Mouse (Mus musculus): ENCODE data around the gene Efcab12.

The Efcab12 gene

DNA sequence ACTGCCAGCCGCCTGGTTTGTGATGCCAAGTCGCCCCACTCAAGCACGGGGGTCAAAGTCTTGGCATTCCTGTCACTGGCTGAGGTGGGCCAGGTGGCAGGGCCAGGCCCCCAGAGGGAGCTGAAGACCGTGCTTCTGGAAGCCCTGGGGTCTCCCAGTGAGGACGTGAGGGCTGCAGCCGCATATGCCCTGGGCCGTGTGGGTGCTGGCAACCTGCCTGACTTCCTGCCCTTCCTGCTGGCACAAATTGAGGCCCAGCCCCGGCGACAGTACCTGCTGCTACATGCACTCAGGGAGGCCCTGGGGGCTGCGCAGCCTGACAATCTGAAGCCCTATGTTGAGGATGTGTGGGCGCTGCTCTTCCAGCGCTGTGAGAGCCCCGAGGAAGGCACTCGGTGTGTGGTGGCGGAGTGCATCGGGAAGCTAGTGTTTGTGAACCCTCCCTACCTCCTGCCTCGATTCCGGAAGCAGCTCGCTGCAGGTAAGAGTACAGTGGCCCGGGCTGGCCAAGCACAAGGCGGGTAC is 45.5 kb downstream of the Efcab12 start:
- DNase-seq (ENCODE audit: low read depth in 1 of 2, low spot score in 2 of 2) = no peak

DNA sequence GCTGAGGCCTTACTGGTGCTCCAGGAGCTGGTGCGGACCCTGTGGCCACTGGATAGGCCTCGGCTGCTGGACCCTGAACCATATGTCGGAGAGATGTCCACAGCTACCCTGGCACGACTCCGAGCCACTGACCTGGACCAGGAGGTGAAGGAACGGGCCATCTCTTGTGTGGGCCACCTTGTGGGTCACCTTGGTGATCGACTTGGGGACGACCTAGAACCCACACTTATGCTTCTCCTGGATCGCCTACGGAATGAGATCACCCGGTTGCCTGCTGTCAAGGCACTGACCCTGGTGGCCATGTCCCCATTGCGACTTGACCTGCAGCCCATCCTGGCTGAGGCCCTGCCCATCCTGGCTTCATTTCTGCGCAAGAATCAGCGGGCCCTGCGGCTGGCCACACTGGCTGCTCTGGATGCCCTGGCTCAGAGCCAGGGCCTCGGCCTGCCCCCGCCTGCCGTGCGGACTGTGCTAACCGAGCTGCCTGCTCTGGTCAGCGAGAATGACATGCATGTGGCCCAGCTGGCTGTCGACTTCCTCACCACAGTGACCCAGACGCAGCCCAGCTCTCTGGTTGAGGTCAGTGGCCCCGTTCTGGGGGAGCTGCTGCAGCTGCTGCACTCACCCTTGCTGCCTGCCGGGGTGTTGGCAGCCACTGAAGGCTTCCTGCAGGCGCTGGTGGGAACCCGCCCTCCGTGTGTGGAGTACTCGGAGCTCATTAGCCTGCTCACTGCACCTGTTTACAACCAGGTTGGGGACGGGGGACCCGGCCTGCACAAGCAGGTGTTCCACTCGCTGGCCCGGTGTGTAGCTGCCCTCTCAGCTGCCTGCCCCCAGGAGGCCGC is 46.1 kb downstream of the Efcab12 start:
- DNase-seq (ENCODE audit: low read depth in 1 of 2, low spot score in 2 of 2) = no peak

DNA sequence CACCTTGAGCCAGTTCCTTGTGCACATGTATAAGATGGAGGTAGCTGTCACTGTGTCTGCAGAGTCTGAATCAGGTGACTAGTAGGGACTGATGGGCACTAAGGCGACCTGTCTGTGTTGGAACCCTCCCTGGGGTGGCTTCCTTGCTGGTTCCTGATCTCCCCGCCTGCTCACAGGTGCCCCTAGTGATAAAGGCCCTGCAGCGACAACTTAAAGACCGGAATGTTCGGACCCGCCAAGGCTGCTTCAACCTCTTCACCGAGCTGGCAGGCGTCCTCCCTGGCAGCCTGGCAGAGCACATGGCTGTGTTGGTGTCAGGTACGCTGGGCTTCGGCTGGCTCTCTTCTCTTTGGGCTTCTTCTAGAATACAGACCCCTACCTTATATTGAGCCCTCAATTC is 47.2 kb downstream of the Efcab12 start:
- no peak for DNase-seq (ENCODE audit: low read depth in 1 of 2, low spot score in 2 of 2)

DNA sequence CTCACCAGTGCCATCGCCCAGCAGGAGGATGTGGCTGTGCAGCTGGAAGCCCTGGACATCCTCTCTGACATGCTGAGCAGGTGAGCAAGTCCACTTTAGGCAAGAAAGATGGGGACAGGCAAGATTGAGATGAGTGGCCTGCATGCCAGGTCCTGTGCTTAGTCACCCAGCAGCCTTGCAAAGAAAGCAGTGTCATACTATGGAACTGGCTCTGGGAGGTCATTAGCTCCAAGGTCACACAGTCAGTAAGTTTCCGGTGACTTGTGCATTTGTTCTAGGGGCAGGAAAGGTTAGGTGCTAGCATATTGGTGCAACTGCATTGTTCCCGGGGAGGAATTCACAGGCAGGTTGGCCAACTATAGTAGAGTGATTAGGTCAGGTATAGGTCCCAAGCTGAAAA is 55.4 kb downstream of the Efcab12 start:
- no peak for DNase-seq (ENCODE audit: low read depth in 1 of 2, low spot score in 2 of 2)

DNA sequence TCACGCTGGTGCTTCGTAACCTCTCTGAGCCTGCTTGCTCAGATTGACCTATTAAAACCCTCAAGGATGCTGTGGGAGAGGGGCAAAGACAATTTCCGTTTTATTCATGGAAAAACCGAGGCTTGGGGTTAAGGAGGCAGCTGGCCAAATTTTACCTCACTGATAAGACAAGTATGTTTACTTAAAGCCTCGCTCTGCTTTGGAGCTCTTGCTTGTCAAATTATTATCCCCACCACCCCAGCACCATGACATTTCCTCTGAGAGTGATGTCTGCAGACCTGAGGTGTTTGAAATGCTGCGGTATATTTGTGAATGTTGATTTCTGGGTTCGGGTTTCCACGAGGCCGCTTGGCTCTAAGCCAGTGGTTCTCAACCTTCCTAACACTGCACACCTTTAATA is 61.8 kb downstream of the Efcab12 start:
- DNase-seq (ENCODE audit: low read depth in 1 of 2, low spot score in 2 of 2) = no peak

DNA sequence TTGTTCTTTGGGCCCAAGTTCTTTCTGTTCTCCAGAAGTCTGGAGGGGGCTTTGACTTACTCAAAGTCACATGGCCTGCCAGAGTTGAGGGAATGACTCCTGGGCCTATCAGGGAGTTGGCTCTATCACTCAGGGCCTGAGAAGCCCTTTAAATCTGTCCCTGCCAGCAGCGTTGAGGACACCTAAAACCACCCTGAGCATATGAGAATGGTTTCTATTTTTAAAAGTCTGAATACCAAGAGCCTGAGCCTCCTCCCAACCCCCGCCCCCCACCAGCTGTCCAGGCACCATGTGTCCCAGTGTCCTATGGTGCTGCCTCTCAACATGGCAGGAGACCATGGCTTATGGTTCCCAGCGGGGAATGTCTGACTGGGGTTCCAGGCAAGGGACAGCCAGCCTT is 62.4 kb downstream of the Efcab12 start:
- DNase-seq (ENCODE audit: low read depth in 1 of 2, low spot score in 2 of 2) = no peak

DNA sequence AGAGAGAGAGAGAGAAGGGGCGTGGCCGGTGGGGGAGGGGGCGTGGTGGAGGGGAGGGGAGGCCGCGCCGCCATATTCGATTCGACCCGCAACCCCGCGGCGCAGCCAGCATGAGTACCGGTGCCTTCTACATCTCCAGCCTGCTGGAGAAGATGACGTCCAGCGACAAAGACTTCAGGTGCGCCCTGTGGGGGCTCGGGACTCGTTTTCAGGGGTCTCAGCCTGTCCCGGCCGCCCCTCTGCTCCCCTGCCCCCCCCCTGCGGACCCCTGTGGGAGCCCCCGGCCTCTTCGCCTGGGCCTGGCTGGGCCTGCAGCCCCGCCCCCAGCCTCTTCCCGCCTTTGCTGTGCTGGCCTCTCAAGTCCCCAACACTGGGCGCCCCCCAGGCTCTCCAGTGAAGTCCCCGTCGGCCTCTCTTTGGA is 63.7 kb downstream of the Efcab12 start, which contains the start of gene Cand2:
TSS of gene Cand2 (plus strand) at position 38 of the 421 bp plus-strand sequence.
- no peak for DNase-seq (ENCODE audit: low read depth in 1 of 2, low spot score in 2 of 2)

DNA sequence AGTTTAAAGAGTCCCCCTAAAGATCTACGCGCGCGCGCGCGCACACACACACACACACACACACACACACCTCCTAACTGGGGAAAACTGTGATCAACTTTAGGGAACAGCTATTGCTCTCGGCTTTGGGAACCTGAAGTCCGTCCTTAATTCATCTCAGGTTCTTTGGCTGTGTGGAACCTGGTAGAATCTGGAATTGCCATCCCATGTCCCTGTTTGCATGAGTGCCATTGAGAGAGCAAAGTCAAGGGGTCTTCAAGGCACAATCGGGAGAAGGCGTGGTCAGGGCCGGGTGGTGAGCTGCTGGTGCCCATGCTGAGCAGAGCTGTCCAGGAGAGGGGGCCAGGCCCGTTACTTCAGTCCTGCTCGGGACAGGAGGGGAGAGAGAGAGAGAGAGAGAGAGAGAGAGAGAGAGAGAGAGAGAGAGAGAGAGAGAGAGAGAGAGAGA is 64.2 kb downstream of the Efcab12 start:
- no peak for DNase-seq (ENCODE audit: low read depth in 1 of 2, low spot score in 2 of 2)

DNA sequence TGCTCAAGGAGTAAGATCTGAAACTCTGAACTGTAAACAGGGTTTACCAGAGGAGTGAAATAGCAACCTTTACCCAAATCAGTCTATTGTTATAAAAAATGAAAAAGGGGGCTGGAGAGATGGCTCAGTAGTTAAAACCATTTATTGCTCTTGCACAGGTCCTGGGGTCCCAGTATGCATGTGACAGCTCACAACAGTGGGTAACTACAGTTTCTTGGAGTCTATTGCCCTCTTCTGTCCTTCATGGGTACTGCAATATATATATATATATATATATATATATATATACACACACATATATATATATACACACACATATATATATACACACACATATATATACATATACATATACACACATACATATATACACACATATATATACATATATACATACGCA is 65.6 kb downstream of the Efcab12 start:
- no peak for DNase-seq (ENCODE audit: low read depth in 1 of 2, low spot score in 2 of 2)

DNA sequence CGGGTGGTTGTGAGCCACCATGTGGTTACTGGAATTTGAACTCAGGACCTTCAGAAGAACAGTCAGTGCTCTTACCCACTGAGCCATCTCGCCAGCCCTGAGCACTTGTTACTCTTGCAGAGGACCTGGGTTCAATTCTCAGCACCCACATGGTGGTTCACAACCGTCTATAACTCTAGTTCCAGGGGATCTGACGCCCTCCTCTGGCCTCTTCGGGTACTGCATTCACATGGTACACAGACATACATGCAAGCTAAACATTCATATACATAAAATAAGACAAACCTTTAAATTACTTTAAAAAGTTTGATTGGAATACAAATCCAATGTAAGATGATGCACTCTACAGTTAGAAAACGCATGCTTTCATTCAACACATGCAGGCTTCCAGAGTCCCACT is 66.0 kb downstream of the Efcab12 start:
- DNase-seq (ENCODE audit: low read depth in 1 of 2, low spot score in 2 of 2) = no peak

DNA sequence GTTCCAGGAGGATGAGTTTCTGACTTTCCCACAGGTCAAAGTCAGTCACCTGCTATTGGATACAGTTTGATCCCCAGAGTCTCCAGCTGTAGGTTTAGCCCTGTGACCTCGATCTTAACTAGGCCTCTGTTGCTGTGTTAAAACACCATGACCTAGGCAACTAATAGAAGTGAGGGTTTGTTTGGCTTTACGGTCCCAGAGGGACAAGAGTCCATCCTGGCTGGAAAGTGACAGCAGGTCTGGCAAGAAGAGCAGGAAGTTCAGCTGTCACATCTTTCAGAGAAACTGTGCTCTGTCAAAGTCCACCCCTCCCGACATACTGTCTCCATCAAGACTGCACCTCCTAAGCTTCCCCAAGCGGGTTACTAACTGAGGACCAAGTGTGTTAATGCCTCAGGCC is 67.4 kb downstream of the Efcab12 start:
- no peak for DNase-seq (ENCODE audit: low read depth in 1 of 2, low spot score in 2 of 2)

DNA sequence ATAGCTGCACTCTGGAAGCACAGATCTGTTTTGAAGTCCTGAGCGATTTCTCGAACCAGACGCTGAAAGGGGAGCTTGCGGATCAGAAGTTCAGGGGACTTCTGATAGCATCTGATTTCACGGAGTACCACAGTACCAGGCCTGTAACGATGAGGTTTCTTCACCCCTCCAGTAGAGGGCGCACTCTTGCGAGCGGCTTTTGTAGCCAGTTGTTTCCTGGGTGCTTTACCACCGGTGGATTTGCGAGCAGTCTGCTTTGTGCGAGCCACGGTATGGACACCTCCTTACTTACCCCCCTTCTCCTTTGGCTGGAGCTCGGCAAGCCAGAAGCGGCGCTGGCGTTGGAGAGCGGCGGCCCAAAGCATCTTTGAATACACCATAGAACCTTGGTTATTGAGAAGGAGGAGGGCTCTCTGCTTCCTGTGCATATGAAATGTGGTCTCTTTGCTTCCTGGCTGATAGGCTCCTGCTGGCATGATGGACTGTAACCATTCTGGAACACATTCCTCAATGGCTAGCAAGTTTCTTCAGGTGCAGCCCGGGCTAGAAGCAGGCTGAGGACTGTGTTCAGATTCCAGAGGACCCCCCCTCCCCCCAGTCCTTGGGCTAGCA is 68.0 kb downstream of the Efcab12 start:
- no peak for DNase-seq (ENCODE audit: low read depth in 1 of 2, low spot score in 2 of 2)

DNA sequence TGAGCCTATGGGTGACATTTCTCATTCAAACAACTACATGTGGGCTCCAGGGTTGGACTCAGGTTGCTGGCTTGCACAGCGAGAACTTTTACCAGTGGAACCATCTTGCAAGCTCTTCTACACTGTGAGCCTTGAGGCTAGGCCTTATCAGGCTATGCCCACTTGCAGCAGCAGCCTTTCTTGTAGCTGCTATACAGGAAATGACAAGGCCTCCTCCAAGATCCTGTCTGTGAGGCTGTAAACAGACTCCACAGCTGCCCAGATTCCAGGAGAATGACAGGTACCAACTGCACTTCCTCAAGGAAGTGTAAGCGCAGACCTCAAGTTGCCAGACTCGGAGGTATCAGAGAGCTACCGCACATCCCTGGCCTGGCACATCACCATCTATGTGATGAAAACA is 70.0 kb downstream of the Efcab12 start:
- DNase-seq (ENCODE audit: low read depth in 1 of 2, low spot score in 2 of 2) = no peak

DNA sequence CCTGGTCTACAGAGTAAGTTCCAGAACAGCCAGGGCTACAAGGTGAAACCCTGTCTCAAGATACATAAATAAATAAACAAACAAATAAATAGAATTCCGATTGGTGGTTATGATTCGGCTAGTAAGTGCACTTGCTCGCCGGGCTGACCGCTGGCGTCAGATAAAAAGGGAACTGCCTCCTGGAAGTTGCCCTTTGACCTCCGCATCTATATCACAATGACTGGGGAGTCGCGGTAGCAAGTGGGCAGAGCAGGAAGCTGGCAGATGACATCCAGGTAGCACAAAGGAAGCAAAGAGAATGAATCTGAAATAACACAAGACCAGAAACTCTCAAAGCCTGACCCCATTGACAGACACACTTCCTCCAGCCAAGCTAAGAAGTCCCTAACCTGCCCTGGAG is 70.9 kb downstream of the Efcab12 start:
- no peak for DNase-seq (ENCODE audit: low read depth in 1 of 2, low spot score in 2 of 2)

DNA sequence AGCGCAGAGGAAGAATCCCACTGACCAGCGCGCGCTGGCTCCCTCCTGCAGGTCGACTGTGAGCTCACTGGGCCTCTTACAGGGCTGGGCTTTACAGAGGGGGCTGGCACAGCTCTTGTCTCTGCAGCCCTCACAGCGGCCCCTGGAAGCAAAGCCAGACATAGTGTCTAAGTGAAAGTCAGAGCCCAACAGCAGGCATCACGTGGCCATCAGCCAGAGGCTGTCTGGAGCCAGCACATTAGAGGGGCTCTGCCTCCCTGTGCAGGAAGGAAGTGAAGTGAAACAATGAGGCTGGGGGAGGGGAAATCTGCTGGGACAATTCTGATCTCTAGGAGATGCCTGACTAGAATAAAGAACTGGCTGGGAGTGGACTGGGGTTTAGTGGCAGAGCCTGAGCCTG is 74.0 kb downstream of the Efcab12 start:
- no peak for DNase-seq (ENCODE audit: low read depth in 1 of 2, low spot score in 2 of 2)

DNA sequence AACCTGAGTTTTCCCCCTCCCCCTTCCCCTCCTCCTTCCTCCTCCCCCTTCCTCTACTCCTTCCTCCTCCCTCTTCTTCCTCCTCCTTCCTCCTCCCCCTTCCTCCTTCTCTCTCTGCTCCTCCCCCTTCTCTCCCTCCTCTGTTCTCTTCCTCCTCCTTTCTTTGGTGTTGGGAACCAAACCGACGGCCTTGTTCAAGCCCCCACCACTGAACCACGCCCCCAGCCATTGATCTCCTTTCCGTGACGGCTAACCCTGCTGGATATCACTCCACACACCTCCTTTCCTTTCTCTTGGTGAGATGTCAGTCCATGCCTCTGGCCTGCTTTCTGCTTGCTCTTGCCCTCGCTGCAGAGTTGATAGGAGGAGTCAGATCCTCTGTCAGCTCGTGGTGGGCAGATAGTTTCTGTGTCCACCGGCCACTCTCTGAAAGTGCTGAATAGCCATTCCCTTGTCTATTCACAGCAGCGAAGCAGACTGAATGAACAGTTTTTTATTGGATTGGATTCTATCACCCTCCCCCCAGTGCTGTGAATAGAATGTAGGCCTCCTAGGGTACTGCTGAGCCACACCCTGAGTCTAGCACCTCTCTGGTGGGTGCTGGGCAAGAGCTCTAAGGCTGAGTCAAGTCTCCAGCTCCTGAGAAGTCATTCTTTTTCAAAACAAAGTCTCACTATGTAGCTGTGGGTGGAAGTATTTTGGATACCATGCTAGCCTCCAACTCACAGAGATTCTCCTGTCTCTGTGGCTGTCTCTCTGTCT is 76.0 kb downstream of the Efcab12 start, which contains the start of gene Tmem40:
TSS of gene Tmem40 (minus strand) at position 416 of the 762 bp plus-strand sequence.
- no peak for DNase-seq (ENCODE audit: low read depth in 1 of 2, low spot score in 2 of 2)

DNA sequence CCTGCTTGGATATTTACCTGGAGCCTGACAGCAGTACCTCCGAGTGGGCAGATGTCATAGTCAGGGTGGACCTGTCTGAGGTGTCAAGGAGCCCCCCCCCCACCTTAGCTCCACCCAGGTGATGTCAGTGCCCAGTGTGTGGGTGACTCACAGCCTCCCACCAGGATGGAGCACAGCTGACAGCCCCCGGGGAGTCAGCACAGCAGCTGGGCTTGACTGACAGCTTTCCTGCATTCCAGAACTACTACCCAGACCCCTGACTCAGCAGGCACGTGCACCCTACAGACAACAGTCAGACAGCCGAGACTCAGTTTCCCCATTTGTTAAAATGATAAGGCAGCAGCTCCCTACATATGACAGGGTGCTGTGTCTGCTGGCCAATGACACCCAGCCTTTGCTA is 77.2 kb downstream of the Efcab12 start:
- DNase-seq (ENCODE audit: low read depth in 1 of 2, low spot score in 2 of 2) = no peak

Data from monocyte, adult 2 months (primary cell).